Mouse (Mus musculus): ENCODE data around the gene Tapbp.
A peak's percentile ranks its signal among the peaks of the same experiment; 100 is the strongest.
"Not testable (repeated sequence)": the region's sequence is repeated elsewhere in the genome, so short reads cannot be mapped to it uniquely, and the experiment has no call there.

Gene Tapbp

GRCm38 (mm10) chr17:33948090-33948904 is 32.6 kb downstream of the Tapbp start:
- DNase-seq: no peak

- no peak for DNase-seq
Measured at GRCm38 (mm10) chr17:33948905-33949537, 33.3 kb downstream of the Tapbp start.

GRCm38 (mm10) chr17:33950131-33950625 is 34.5 kb downstream of the Tapbp start:
- no peak for DNase-seq

DNA sequence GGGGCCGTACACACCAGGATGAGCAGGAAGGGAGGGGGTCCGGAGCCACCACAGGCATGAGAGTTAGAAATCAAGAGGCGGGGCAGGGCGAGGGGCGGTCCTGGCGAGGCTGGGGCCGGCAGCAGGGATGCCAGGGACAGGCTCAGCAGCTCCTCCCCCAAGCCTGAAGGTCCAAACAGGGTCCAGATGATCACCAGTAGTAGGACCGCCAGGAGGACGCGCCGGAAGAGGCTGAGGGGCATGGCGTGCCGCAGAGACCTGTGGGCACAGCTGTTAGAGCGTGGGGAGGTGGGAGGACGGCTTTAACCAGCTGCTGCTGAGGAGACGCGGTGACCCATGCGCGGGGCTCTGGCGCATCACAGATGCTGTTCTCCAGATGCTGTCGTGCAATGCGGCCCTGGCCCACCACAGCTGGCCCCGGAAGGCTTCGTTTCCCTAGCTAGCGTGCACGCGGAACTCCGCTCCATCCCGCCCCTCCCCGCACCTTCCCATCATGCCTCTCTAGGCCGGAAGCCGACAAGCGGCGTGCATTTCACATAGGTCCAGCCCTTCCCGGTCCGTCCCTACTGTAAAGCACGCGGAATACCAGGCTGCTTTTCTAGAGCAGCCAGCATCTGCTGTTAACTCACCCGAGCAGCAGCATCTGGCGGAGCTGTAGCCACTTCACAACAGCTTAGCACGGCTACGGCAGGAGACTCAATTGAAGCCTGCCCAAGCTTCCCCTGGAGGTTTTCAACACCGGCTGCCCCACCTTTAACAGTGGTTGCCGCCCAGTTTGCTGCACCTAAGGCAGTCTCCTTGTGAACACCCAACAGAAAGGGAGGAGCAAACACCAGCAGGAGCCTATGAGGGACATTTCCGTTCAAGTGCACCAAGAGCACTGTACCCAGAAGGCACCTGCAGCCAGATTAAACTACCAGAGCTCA is 35.6 kb downstream of the Tapbp start, which contains the start of gene B3galt4:
B3galt4 (minus strand) TSS at position 468 of the 926 bp plus-strand sequence.
- DNase-seq: peak; percentile 71 to 77

DNA sequence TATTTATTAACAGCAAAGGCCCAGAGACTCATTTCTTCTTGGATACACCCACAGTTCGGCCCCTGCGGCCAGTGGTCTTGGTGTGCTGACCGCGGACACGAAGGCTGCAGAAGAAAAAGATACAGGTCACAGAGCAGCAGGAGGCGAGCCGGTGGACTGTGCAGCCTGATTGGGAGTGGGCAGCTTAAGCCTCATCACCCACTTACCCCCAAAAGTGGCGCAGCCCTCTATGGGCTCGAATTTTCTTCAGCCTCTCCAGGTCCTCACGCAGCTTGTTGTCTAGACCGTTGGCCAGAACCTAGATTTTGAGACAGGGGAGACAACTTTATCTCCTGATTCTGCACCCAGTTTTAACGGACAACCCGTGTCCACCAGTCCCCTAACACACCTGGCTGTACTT is 36.3 kb downstream of the Tapbp start:
- not testable (repeated sequence) for DNase-seq

DNA sequence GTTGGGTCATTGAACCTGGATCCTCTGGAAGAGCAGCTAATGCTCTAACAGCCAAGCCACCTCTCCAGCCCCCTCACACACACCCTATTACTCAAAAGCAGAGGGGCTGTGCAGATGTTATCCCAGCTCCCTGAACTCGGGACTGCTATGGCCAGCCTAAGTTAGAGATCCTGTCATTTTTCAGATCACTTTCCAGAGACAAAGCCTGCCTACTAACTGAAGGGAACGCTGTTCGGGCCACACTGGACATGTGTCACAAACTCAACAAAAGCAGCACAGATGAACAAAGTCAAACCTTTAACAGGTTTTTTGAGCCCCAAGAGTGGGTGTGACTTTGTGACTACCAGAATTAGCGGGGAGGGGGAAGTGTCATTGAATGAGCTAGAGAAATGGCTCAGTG is 37.2 kb downstream of the Tapbp start:
- DNase-seq: no peak

DNA sequence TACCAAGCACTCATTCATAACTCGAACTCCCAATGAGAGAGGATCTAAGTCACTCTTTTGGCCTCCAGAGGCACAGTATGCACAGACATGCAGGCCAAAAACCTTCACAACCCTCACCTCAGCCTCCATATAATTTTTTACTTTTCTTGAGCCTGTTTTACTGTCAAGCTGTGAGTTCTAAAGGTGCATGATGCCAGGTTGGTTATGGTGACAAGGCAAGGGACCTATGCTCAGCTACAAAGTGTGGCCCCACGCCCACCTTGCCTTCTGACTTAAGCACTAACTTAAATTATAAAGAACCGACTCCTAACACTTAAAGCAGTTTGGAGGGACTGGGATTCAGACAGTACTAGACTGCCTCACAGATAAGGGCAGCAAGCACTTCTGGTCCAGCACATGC is 37.6 kb downstream of the Tapbp start:
- no peak for DNase-seq

DNA sequence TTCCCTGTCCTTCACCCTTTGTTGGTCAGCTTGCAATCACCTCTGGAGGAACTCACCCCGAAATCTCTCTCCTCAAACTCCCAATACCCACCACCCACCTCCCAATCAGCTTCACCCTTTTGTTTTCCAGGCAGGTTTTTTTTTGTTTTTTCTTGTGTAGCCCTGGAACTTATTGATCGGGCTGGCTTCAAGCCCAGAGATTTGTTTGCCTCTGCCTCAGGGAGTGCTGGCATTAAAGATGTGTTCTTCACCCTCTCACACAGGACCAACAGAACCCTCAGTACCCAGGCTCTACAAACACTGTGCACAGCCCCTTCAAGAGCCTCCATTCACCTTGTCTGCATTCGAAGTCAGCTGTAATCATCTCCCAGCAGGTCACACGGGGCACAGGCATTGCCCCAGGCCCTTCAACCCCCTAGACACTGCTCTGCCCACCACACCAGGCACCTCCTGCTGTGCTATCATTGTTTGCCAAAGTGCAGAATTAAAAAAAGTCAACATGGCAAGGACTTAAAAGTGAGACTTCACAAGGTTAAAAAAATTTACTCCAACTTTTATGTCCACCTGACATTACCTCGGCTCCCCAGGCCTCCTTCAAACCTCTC is 38.4 kb downstream of the Tapbp start:
- DNase-seq: no peak

DNA sequence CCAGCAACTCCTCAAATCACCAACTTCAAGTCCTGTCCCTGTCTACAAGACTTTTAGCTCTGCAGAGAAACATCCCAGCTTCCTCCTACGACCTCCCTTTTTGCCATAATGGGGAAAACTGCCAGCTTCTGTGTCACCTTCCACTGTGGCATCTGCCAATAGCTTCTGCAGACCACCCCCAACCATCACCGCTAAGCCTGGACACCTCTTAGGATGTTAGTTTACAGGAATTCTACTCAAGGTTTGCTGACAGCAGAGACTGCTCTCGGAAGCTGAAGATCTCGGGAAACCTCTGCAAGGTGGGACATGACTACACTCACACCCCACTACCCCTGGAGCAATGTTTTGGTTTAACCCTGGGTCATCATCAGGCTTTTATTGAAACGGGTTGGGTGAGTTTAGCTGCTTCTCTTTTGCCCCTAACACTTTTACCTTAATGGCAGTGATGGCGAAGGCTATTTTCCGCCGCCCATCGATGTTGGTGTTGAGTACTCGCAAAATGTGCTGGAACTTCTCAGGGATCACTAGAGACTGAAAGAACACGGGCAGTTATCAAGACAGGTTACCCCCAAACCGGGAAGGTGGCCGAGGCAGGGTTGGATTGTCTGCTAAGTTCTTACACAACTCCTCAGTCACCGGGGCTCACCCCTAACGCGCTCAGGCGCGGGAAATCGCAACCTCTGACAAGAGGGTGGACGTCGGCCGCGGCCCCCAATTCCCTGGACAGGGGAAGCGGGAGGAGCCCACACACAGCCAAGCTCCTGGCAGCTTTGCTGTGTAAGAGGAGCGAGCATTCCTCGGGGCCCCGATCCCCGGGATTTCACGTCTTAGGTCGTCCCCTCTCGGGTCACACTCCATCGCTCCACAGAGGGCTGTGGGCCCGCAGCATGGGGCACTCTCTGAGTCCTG is 39.2 kb downstream of the Tapbp start:
- DNase-seq: no peak

DNA sequence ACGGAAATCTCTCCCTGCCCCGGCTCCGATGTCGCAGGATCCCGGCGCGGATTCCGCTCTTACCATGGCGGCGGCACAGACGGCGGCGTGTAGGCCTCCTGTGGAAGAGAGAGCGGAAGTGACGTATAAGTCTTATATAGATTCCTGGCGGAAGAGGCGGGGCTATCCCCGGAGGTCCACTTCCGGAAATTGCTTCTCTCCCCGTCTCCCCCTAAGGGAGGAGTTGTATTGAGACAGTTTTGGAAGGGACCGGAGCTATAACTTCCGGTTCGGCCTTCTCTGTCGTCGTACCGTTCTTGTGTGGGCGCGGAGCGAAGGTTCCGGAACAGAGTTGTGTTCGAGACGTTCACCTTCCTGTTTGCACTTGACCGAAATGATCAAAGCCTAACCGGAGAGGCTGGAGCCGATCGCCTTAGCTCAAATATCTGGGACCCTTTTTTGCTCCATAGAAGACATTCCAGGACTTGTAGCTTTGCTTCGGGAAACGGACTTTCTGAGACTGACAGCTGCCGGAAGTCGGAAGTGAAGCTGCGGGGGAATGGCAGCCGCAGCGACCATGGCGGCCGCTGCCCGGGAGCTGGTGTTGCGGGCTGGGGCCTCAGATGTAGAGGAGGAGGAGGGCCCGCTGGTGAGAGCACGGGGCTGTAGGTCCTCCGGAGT is 40.0 kb downstream of the Tapbp start, which contains the start of the genes Vps52 and Rps18:
Vps52 (plus strand) TSS at position 258 of the 660 bp plus-strand sequence.
Rps18 (minus strand) TSS at position 447 of the 660 bp plus-strand sequence.
- DNase-seq: peak; percentile 89 to 96

- no peak for DNase-seq
Measured at GRCm38 (mm10) chr17:33956336-33956735, 40.6 kb downstream of the Tapbp start.

- DNase-seq: no peak
Measured at GRCm38 (mm10) chr17:33957493-33957892, 41.8 kb downstream of the Tapbp start.

GRCm38 (mm10) chr17:33958451-33958850 is 42.8 kb downstream of the Tapbp start:
- no peak for DNase-seq

DNA sequence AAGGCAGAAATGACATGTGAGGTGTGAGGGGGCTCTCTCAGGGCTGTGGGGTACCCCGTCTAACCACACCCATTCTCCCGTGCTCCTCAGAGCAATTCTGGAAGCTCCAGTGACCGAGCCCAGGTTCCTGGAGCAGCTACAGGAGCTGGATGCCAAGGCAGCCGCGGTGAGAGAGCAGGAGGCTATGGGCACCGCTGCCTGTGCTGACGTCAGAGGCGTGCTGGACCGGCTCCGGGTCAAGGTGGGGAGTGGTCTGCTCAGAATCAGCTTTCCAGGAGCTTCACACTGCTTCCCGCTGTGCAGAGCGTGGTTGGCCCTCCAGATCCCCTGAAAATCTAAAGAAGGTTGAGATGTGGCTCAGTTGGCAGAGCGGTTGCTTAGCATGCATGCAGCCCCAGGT is 43.4 kb downstream of the Tapbp start:
- no peak for DNase-seq

DNA sequence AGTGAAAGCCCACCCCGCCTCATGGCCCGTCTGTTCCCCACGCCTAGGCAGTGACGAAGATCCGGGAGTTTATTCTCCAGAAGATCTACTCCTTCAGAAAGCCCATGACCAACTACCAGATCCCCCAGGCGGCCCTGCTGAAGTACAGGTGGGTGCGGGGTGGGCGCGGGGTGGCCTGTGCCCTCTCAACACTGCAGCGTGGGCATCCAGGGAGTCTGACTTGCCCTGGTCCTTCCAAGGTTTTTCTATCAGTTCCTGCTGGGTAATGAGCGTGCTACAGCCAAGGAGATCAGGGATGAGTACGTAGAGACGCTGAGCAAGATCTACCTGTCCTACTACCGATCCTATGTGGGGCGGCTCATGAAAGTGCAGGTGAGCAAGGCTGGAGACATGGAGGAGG is 44.2 kb downstream of the Tapbp start:
- DNase-seq: no peak

DNA sequence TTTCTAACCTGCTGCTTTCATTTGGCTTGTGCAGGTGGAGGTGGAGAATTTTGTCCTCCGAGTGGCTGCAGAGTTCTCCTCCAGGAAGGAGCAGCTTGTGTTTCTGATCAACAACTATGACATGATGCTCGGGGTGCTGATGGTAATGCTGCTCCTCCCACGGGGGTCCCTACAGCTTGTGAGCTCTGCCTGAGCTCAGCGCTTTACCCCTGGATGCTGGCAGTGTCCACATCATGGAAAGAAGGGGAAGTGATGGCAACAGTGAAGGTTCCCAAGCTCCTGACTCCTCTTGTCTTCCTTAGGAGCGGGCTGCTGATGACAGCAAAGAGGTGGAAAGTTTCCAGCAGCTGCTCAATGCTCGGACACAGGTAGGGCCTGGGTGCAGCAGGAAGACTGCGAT is 47.2 kb downstream of the Tapbp start:
- DNase-seq: no peak

- no peak for DNase-seq
Measured at GRCm38 (mm10) chr17:33965082-33965845, 49.6 kb downstream of the Tapbp start.

DNA sequence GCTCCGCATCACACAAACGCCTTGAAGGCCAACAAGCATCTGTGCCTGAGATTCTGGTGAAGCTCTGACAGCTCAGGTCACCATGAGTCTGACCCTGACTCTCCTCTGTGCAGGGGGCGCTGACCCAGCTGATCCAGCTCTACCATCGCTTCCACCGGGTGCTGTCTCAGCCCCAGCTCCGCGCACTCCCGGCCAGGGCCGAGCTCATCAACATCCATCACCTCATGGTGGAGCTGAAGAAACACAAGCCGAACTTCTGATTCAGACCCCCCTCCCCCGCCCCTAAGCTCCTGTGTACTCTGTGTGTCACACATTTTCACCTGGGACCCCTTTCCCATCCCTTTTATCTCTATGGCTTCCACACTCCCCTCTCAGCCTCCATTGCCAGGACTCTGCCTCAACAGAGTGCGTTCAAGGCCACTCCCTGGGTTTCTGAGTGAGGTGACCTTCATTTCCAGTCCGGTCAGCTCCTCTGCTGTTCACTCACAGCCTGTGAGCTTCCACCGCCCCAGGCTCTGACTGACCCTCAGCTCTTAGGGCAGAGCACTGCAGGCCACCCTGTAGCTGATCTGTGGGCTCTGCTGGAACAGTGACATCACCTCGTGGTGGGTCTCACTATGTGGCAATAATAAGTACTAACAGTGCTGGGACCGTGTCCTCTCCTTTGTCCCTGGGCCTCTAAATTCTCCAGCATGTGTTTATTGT is 50.3 kb downstream of the Tapbp start:
- no peak for DNase-seq

DNA sequence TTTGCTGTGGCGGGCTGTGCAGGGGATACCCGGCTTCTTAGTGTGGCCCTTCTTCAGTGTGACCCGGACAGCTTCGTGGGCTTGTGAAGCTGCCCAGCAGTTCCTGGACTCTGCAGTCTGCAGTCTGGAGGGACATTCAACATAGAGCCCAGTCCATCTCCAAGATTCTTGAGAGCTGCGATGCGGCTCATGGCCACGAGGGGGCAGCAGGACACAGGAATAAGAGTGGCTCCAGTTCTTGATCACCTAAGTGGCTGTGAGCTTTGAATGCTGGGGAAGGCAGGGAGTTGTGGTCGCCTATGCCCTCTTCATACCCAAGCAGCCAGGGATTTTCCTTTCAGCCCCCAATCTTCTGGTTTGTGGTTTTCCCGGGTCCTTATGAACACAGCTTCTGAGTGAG is 52.8 kb downstream of the Tapbp start:
- peak; percentile 60 to 81 for DNase-seq

All from spleen, adult 18-20 months (tissue).